Mouse (Mus musculus) thymus, postnatal 14 days (tissue): ENCODE data around the gene Rin1.
"Not testable (repeated sequence)": the region's sequence is repeated elsewhere in the genome, so short reads cannot be mapped to it uniquely, and the experiment has no call there.

Source experiments
- DNase-seq: peaks from one replicate; pipeline ENCODE4 v3.0.0; 2021

The Rin1 gene

DNA sequence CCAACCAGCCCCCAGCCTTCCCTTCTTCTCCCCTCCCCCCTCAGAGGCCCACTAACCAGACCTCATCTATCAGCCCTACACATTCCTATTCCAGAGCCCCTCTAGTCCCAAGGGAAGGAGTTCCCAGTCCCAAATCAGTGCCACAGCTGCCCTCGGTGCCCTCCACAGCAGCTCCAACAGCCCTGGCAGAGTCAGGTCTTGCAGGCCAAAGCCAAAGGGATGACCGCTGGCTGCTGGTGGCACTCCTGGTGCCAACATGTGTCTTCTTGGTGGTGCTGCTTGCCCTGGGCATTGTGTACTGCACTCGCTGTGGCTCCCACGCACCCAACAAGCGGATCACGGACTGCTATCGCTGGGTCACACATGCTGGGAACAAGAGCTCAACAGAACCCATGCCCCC is 19.7 kb downstream of the Rin1 start:
- no peak for DNase-seq

DNA sequence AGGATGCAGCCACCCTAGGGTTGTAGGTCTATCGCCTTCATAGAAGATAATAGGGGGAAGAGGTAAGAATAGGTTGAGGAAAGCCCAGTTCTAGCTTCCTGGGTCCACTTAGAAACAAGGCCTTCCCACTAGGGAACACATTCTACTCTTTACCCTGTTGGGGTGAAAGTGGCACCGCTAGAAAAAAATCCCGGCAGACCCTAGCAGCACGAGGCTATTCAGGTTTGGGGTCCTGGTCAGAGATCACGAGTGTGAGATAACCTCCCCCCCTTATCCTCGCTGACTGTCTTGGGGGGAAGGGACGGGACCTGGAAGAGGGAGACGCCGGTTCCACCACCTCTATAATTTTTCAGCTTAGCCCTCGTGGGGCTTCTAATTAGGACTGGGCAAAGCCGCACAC is 20.8 kb downstream of the Rin1 start:
- no peak for DNase-seq

DNA sequence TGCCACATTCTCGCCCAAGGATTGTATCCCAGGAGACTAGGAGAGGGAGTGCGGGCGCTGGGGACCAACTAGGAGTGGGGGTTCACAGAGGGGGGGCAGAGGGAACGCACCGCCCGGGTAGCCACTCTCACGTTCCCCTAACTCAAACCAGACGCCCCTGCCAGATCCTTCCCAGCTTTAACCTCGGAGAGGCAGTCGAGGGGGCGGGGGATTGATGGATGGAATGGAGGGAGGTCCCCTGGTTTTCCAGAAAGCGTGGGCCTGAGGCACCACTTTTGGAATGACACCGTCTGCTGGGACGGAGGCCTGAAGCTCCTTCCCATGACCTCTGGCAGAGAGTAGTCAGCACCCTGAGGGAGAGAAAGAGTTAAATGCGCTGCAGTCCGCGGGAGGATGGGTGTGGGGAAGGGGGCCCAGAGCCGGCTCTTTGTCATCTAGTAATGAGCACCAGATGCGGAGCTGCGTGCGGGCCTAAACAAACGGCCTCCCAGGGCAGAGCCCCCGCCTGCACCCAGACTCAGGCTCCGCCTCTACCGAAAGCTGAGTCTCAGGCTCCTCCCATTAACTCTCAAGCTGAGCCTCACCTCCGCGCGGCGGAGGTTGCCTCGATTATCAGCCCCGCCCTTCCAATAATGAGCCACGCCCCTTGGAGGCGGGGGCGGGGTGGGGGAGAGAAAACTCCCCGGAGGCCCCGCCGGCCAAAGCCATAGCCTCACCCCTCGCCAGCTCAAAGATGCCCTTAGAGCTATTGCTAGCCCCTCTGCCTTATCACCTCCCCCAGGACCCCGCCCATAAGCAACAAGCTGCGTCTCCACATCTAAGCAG is 21.5 kb downstream of the Rin1 start:
- no peak for DNase-seq

DNA sequence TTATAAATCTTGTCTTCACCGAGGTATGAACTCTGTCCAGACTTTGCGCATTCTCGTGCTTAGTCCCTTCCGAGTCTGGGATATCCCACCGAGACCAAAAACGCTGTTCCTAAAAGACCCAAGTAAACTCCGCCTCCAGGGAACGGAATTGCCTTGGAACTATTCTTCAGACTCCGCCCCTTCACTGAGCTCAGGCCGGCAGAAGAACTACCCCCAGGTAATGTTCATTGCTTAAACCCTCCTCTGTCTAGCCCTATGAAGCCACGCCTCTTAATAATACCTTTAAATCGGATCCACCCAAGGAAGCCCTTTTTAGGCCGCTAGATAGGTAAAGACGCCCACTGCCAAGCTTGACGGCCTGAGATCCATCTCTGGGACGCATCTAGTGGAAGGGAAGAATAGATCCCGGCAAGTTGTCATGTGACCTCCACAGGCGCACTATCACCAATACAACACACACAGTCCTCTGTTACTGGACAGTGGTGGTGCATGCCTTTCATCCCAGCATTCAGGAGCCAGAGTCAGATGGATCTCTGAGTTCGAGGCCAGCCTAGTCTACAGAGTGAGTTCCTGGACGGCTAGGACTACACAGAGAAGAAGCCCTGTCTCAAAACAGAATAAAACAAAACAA is 22.2 kb downstream of the Rin1 start:
- no peak for DNase-seq

DNA sequence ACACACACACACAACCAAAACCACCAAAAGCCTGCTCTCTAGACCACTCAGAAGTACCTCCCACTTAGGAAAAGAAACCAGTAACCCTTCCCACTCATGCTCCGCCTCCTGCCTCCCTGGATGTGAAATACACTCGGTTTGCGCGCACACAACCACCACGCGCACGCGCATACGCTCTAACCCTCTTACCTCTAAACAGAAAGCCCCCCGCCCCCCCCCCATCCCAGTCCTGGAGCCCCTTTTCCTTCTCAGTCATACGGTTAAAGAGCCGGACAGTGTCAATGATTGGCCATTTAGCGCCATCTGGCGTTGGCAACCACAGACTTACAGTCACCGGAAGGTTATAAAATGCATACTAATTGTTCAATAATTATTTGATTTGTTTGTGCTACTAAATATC is 22.7 kb downstream of the Rin1 start:
- DNase-seq = peak; percentile 32

DNA sequence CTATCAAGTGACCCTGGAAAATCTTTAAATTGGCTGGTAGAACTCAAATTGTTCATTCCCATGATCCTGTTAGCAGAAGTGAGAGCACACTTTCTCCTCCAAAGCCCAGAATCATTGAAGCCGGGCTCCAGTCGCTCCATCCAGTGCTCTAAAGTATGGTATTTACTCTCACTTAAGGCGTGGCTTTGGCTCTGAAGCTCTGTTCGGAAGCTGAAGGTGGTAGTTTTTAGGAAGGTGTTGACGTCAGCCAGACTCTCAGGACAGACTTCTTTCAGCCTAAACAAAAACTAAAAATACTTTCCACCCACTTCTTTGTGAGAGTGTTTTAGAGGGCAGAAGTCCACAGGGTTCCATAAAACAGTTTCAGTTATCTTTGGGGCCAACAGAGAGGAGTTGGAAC is 23.2 kb downstream of the Rin1 start:
- DNase-seq = no peak

DNA sequence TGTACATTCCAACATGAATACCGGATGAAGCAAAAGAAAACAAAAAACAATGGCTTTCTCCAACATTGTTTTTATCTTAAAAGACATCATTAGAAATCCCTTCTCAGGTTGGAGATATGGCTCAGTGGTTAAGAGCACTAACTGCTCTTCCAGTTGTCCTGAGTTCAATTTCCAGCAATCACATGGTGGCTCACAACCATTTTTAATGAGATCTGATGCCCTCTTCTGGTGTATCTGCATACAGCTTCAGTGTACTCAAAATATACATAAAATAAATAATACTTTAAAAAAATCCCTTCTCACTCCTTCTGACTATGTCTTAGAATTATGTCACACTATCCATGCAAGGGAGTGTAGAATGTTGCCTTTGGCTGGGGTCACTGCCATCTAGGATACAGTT is 29.0 kb downstream of the Rin1 start:
- DNase-seq = no peak

DNA sequence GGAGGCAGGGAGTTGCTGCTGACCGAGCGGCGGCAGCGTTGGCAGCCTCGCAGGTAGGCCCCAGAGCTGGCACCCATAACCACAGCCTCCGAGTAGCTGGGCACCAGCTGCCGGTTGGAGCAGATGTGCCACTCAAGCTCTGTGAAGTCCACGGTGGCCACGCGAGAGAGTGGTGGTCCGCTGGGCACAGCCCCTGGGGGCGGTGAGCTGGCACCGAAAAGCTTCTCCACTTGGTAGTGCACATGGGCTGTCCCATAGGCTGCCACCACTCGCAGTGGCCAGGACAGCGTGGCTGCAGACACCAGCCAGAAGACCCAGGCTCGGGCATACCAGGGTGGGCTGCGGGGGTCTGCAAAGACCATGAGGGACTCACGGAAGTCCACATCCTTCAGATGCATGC is 31.7 kb downstream of the Rin1 start:
- DNase-seq = no peak

DNA sequence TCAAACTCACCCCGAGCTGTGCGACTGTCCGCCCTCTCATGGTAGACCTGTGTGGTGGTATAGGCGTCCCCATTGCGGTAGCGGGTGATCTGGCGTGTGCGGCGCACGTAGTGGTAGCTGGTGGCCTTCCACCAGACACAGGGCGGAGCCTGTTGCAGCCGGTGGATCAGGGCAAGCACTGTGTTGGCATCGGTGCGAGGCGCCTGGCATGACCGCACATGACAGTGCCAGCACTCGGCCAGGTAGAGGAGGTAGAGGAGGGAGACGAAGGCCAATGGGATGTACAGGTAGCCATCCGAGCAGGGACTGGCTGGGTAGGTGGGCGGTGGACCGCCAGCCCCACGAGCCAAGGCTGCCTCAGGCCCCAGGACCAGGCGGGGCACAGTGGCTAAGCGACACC is 32.3 kb downstream of the Rin1 start:
- no peak for DNase-seq

DNA sequence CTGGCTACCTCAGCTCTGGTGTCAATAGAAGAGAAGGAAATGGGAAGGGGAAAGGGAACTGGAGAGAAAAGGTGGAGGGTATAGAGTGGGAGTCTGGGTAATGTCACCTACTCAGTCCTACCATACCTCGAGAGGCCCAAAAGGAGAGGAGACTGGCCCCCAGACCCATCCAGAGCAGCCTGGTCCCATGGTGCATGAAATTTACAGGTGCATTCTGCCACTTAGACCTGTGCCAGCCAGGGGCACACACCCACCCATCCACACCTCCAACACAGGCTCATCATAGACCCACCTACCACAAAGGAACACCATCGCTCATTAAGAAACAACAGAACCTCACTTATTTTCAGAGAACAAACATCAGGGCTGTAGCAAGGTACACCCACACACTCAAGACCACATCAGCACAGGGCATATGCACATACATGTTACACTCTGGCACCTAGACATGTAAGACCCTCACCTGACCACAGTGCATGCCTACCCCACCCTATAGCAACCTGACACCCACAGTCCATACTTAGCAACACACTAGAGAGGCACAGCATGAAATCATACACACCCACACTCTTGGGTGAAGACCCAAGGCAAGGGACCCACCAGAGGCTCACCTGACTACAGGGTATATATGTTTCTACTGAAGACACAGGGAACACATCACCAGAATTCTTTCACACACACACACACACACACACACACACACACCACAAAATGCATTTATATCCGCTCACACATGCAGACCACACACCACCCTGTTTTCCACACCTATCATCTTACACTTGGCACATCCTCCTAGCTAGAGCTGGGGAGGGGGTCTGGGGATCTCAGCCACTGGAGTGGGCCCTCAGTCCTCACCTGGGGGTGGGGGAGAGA is 33.9 kb downstream of the Rin1 start:
- no peak for DNase-seq

DNA sequence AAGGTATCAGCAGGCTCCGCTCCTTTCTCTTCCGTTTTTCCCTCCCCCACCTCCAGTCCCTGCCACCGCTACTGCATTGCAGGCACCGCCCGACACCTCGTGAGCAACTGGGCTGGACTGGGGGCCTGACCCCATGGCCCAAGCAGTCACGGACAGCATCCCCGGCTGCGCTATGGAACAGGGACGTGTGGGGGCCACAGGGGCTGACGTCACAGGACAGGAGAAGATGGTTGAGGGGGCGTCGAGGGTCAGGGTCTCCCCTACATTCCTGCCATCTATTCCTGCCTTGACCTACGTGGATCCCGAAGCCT is 34.5 kb downstream of the Rin1 start:
- no peak for DNase-seq

DNA sequence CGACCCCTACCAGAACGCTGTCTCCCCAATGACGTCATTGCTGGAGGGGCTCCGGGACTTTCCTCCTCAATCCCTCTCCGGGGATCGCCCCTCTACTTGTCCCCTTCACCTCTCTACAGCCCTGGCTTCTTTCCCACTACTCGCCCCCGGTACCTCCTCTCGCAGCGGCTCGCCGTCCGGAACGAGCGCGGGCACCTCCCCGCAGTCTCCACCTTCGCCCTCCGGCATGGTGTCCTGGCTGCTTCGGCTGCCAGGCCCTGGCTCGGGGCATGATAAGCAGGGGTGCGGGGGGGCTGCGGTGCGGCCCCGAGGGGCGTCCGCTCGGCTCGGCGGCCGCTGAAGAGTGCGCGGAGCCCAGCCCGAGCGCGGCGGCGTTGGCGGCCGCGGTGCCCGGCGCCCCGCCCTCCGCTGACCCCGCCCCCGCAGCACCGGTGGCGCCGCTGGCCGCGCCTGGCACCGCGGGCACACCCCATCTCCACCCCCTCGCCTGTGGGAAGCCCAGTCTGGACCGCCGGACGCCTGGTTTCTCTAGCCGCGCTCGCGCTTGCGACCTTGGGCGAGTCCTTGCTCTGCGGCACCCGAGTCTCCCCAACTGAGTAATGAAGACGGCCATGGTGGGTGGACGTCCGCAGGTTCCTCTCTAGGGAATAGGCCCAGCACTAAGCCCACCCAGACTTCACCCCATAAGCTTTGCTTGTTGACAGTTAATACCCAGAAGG is 35.0 kb downstream of the Rin1 start, which contains the start of gene Tmem151a:
Gene Tmem151a, minus strand, starts transcription at position 387 of the 719 bp plus-strand sequence.
- DNase-seq = no peak

DNA sequence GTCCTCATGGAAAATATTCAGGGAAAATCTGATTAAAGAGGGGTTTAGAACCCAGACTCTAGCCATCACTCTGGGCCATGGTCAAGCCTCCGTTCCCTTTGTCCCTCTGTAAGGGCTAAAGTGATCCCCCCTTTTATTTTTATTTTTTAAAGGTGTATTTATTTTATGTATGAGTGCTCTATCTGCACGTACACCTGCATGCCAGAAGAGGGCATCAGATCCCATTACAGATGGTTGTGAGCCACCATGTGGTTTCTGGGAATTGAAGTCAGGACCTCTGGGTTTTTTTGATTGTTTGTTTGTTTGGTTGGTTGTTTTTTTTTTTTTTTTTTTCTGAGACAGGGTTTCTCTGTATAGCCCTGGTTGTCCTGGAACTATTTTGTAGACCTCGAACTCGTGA is 36.3 kb downstream of the Rin1 start:
- DNase-seq = not testable (repeated sequence)

DNA sequence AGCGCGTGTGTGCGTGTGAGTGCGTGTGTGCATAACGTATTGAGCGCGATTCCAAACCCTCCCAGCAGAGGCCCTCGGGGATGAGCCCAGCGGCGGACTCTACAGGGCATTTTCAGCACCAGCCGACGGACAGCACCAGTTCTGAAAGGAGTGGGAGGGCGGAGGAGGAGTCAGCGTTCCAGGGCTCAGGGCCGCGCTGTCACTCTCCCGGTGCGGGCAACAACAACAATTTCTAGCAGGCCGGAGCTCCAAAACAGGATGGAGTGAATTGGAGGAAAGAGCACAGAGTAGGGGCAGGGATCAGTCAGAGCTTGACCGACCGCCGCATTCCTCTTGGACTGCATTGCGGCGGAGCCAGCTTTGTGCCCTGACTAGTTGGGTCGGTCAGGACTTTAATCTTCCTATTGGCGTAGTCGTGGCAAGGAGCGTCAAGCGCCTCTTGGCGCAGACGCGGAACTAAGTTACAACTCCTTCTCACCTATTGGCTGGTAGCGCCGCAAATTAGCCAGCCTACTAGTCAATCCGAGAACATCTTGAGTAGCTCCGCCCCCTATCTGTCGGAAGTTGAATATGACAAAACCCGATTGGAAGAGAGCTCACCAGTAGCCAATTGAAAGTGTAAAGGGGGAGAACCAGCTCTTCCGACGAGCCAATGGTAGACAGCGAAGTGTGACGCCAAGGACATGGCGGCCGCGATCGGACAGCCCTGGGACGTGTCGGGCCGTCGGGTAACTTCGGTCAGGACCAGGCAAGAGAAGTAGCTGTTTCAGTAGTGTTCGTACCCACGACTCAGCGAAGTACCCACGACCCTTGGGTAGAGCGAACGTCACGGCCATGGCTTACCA is 37.8 kb downstream of the Rin1 start, which contains the start of gene Yif1a:
Gene Yif1a, plus strand, starts transcription at position 655 of the 845 bp plus-strand sequence.
- peak; percentile 92 for DNase-seq

DNA sequence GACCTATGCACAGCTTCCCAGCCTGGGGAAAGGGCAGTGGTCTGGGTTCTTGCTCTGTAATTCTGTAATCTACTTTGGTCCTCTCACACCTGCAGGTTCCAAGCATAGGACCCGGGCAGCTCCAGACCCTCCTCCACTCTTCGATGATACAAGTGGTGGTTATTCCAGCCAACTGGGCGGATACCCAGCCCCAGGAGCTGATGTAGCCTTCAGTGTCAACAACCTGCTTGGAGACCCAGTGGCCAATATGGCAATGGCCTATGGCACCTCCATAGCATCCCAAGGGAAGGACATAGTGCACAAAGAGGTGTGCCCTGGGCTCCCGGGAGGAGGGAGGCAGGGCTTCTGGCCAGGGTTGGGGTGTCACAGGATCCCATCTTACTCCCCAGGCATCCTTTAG is 39.0 kb downstream of the Rin1 start:
- DNase-seq = no peak

DNA sequence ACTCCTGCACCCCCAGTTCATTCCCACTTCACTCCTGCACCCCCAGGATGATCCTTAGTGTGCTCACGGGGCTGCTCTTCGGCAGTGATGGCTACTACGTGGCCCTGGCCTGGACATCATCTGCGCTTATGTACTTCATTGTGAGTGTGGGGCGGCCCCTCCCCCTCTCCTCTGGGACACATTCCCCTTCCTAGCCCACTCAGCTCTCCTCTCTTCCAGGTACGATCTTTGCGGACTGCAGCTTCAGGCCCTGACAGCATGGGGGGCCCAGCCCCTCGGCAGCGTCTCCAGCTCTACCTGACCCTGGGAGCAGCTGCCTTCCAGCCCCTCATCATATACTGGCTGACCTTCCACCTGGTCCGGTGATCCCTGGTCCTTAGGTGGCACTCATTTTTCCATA is 41.8 kb downstream of the Rin1 start:
- DNase-seq = no peak

DNA sequence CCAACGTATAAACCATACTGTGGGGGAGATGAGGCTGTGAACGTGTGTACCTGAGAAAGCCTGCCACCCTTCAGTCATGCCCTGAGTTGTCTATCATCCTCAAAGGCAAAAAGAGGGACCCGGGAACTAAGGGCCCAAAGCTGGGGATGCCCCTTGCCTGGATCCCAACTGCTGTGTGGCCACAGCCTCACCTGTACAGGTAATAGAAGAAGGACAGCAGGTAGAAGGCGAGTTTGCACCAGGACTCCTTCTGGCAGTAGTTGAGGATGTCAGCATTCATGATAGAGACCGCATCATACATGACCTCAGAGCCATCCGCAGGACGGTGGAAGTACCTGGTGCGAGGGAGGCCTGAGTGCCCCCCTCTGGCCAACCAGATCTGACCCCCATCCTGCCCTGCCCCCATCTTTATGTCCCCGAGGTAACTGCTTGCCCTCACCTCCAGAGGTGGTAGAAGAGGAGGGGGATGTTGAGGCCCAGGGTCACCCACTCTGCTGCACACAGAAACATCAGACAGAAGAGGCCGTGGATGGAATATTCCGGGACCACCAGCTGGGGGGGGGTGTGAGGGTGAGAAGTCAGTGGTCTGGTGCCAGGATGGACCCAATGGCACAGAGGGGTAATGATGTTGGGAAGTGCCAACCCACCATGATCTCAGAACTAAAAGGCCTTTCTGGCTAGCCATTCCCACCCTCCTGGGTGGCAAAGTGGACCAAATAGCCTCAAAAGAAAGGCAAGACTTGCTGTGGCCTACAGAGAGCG is 43.4 kb downstream of the Rin1 start:
- no peak for DNase-seq

DNA sequence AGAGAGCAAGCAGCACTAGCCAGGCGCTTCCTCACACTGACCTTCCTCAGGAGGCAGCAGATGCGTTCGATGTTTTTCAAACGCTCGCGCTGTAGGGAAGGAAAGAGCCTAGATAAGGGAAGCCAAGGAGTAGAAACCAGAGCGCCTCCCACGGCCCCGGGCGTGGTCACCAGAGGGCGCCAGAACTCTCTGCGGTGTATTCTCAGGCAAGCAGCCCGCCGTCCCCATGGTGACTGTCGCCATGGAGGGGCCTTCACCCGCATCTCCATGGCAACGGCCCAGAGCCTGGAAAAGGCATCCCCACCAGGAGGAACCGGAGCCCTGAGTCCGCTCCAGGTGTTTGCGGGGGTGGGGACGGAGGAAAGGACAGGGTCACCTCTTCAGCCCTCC is 44.0 kb downstream of the Rin1 start:
- peak; percentile 91 for DNase-seq

DNA sequence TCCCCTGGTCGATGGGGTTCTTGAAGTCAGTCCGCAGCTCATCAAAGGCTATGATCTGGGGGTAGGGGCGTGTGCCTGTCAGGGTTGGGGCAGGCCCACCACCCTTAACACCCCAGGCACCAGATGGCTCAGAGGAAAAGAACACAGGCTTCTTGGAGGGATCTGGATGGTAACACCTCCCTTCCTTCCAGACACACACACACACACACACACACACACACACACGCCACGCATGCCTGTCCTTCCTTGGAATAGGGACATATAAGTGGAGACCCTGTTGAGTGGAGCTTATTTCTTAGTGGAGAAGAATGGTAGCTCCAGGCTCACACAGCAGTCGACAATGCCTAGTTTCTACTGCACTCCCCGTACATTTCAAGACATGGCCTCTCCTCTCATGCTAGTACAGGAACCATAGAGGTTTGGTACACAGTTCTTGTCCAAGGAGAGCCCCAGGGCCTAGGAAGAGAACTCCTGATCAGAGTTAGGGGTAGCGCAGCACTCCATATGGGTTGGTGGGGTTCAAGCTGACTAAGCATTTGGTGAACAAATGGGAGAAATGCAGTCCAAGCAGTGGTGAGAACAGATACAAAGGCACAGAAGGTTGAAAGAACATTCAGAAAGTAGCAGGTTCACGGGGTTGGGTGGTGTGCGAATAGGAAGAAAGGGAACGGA is 44.6 kb downstream of the Rin1 start:
- DNase-seq = no peak

DNA sequence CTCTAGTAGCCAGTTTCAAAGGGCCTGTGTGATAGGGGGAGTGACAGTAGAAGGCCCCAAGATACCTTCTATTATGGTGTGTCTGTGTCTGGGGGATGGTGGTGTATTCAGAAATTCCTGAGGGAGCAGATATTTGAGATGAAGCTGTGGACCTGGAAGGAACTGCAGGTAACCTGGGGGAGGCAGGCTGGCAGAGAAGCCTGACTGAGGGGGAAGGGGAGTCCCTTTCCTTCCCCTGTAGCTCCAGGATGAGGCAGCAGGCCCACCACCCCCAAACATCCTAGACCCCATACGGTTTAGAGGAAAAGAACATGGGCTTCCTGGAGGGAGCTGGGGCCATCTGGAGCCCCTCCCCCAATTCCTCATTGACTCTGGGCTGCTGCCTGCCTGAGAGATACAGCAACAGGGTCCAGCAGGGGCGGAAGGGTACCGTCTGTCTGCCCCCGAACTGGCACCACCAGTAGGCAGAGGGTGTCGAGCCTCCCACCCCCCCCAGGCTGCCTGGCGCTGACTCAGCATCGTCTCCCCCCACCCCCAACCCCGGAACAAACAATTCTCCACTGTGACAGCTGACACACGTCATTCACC is 45.7 kb downstream of the Rin1 start:
- no peak for DNase-seq
